Mouse (Mus musculus): ENCODE measurements around the gene Cracr2a.

- TF ChIP-seq CTCF (IDR thresholded peaks at IDR 0.05; ENCODE audit: insufficient read depth, low read length) (no peak), POLR2A (IDR thresholded peaks at IDR 0.05; ENCODE audit: borderline replicate concordance, extremely low read depth, low read depth, low read length) (no peak)
These were observed 17.7 kb downstream of the Cracr2a start for GRCm38 (mm10) chr6:127578810-127579209.

Measured in lung, adult 2 months (tissue).